Mouse (Mus musculus) ES-Bruce4 (cell line): Measurements from ENCODE around the gene Prss8. TPM values are rescaled to one million over a fixed set of nuclear protein-coding genes. Genes with fewer than 3 reads are reported as not detected.
"Not testable (repeated sequence)": the region's sequence is repeated elsewhere in the genome, so short reads cannot be mapped to it uniquely, and the experiment has no call there.

Source experiments
- H3K27ac ChIP-seq: 2 replicates; pipeline ENCODE4 v1.5.1; 2012; ENCODE audit warnings: low read length, inconsistent platforms; ENCODE audit not compliant: insufficient read depth
- H3K27me3 ChIP-seq: 2 replicates; pipeline ENCODE4 v1.6.1; 2012; ENCODE audit warnings: mild to moderate bottlenecking, low read length, inconsistent platforms; ENCODE audit not compliant: control insufficient read depth, poor library complexity, insufficient read depth, severe bottlenecking
- H3K36me3 ChIP-seq: 2 replicates; pipeline ENCODE4 v1.6.1; 2012; ENCODE audit warnings: inconsistent platforms, mild to moderate bottlenecking, low read length, moderate library complexity; ENCODE audit not compliant: control insufficient read depth, poor library complexity, insufficient read depth, severe bottlenecking
- H3K4me1 ChIP-seq: one replicate; pipeline ENCODE4 v1.8.1; 2011; ENCODE audit warnings: low read length; ENCODE audit not compliant: control insufficient read depth, insufficient read depth
- H3K4me3 ChIP-seq: 2 replicates; pipeline ENCODE4 v1.5.1; 2011; ENCODE audit warnings: low read depth, mild to moderate bottlenecking, low read length
- H3K9ac ChIP-seq: 2 replicates; pipeline ENCODE4 v1.6.1; 2012; ENCODE audit warnings: low read depth, mild to moderate bottlenecking, inconsistent platforms; ENCODE audit not compliant: poor library complexity, severe bottlenecking
- H3K9me3 ChIP-seq: replicated peaks from 2 replicates; pipeline ENCODE4 v1.6.1; 2012; ENCODE audit warnings: mild to moderate bottlenecking, low read length, inconsistent platforms; ENCODE audit not compliant: control insufficient read depth, poor library complexity, insufficient read depth, severe bottlenecking
- CTCF ChIP-seq: IDR thresholded peaks from one replicate; pipeline ENCODE4 v1.8.1; 2011; ENCODE audit warnings: low read depth, low read length
- EP300 ChIP-seq: IDR thresholded peaks from 2 replicates; pipeline ENCODE4 v1.6.1; 2011; ENCODE audit warnings: low read depth, low read length; ENCODE audit not compliant: insufficient read depth
- POLR2A ChIP-seq: IDR thresholded peaks from one replicate; pipeline ENCODE4 v1.8.1; 2011; ENCODE audit warnings: low read length; ENCODE audit not compliant: insufficient read depth
- polyA plus RNA-seq: library from polyadenylated mRNA; stranded (reverse); fragments of >200 nt; gene quantifications from 2 replicates; pipeline ENCODE4 v1.2.4, GENCODE M21; 2011; ENCODE audit warnings: low read depth; ENCODE audit not compliant: missing spikeins, insufficient read depth, insufficient read length

The Prss8 gene
- polyA plus RNA-seq, 1 experiment = 73.0 TPM

DNA sequence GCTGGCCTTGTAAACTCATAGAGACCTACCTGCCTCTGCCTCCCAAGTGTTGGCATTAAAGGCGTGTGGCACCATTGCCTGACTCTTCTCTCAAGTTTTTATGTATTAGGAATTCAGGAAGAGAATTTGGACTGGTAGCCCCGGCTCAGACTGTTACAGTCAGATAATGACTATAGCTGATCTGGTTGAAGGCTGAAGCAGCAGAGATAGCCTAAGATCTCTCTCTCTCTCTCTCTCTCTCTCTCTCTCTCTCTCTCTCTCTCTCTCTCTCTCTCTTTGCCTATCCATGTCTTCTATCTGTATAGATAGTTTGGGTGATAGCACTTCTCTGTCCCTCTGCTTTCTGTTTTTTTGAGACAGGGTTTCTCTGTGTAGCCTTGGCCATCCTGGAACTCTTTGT is 28.1 kb downstream of the Prss8 start:
- Histone ChIP-seq H3K9me3 (no peaks in the 10 kb centered on the region), H3K4me3 (no peak overlapping the region), H3K27ac (no peak overlapping the region), H3K36me3 (peaks cover 10% of the 10 kb centered on the region), H3K4me1 (no peaks in the 10 kb centered on the region), H3K27me3 (no peaks in the 10 kb centered on the region), H3K9ac (no peak overlapping the region)
- TF ChIP-seq CTCF = no peak
- TF ChIP-seq POLR2A = no peak
- no peak for TF ChIP-seq EP300

GRCm38 (mm10) chr7:127899997-127900396 is 29.9 kb downstream of the Prss8 start:
- Histone ChIP-seq H3K27me3 (no peaks in the 10 kb centered on the region), H3K9me3 (no peaks in the 10 kb centered on the region), H3K36me3 (no peaks in the 10 kb centered on the region), H3K4me3 (no peak overlapping the region), H3K9ac (no peak overlapping the region), H3K27ac (no peak overlapping the region), H3K4me1 (no peaks in the 10 kb centered on the region)
- no peak for TF ChIP-seq POLR2A
- TF ChIP-seq CTCF = no peak
- TF ChIP-seq EP300 = no peak

DNA sequence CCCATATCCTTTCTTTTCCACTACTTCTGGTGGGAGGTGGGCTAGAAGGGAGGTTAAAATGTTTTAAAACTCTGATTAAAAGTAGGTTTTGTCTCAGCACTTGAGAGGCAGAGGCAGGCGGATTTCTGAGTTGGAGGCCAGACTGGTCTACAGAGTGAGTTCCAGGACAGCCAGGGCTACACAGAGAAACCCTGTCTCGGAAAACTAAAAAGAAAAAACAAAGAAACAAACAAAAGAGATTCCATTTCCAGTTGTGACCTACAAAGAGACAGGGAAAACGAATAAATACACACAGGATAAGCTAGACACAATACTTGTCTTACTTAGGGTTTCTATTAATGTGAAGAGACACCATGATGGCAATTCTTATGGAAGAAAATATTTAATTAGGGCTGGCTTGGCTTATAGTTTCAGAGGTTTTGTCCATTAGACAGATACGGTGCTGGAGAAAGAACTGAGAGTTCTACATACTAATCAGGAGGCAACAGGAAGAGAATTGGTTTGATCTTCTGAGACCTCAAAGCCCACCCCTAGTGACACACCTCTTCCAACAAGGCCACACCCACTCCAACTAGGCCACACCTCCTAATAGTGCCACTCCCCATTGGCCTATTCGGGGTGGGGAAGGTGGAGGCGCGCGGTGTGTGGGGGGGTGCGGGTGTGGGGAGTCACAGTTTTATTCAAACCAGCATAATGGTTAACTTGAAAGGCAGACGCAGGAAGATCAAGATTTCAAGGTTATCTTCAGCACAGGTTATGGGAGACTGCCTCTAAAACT is 31.5 kb downstream of the Prss8 start:
- H3K9ac ChIP-seq = no peak overlapping the region
- H3K36me3 ChIP-seq = no peaks in the 10 kb centered on the region
- TF ChIP-seq CTCF (no peak), EP300 (no peak), POLR2A (no peak)
- no peak overlapping the region for H3K27ac ChIP-seq
- no peaks in the 10 kb centered on the region for H3K4me1 ChIP-seq
- no peaks in the 10 kb centered on the region for H3K9me3 ChIP-seq
- no peak overlapping the region for H3K4me3 ChIP-seq
- H3K27me3 ChIP-seq = no peaks in the 10 kb centered on the region

DNA sequence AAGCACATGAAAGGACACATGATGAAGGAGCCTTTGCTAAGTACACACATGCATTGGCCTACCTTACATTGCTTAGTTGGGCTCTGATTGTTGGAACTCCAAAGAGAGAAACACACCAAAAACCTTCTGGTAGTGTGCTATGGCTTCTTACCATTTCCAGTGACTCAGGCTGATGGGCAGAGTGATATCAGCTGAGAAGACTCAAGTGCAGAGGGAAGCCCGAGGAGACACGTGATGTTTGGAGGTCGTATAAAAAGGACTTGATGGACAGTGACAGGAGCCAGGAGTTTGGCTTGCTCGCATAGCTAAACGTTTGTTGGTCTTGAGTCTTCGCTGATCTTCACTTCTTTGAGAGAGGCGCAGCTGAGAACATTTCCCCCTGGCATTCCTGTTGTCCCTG is 32.4 kb downstream of the Prss8 start:
- H3K27me3 ChIP-seq = no peaks in the 10 kb centered on the region
- TF ChIP-seq CTCF (no peak), POLR2A (no peak), EP300 (no peak)
- H3K27ac ChIP-seq = no peak overlapping the region
- no peaks in the 10 kb centered on the region for H3K9me3 ChIP-seq
- H3K4me1 ChIP-seq = no peaks in the 10 kb centered on the region
- H3K36me3 ChIP-seq = no peaks in the 10 kb centered on the region
- no peak overlapping the region for H3K4me3 ChIP-seq
- no peak overlapping the region for H3K9ac ChIP-seq

GRCm38 (mm10) chr7:127896384-127896783 is 33.5 kb downstream of the Prss8 start:
- TF ChIP-seq POLR2A = no peak
- peak; percentile 92 for TF ChIP-seq CTCF
- H3K4me1 ChIP-seq = no peaks in the 10 kb centered on the region
- no peak overlapping the region for H3K9ac ChIP-seq
- no peaks in the 10 kb centered on the region for H3K27me3 ChIP-seq
- no peak overlapping the region for H3K27ac ChIP-seq
- no peaks in the 10 kb centered on the region for H3K9me3 ChIP-seq
- no peaks in the 10 kb centered on the region for H3K36me3 ChIP-seq
- H3K4me3 ChIP-seq = peak overlapping the region; percentile 40

- peak overlapping the region; percentile 40 for H3K4me3 ChIP-seq
- not testable (repeated sequence) for H3K27ac ChIP-seq, H3K27me3 ChIP-seq, H3K9me3 ChIP-seq, H3K4me1 ChIP-seq, H3K9ac ChIP-seq, H3K36me3 ChIP-seq
These were observed 34.0 kb downstream of the Prss8 start for GRCm38 (mm10) chr7:127895891-127896290.
